Mouse (Mus musculus) midbrain, embryonic 14.5 days (tissue): ENCODE results near the gene Isca1. TPM values are rescaled to one million over a fixed set of nuclear protein-coding genes. Genes with fewer than 3 reads are reported as not detected.

ENCODE experiments used
- ATAC-seq: fragments of 200-750 bp; cut with Nextera tagmentation; 2 replicates; pipeline ENCODE4 v1.8.0; 2017; ENCODE audit warnings: moderate number of reproducible peaks, moderate library complexity; ENCODE audit not compliant: low FRiP score, low TSS enrichment
- DNase-seq: peaks from one replicate; pipeline ENCODE4 v3.0.0-alpha.2; 2015
- H3K27ac ChIP-seq: fragments of 300-500 bp; sonication (generic); replicated peaks from 2 replicates; pipeline ENCODE4 v1.5.1; 2014; ENCODE audit warnings: mild to moderate bottlenecking, low read depth, low read length, moderate library complexity
- H3K27me3 ChIP-seq: fragments of 300-500 bp; sonication (generic); 2 replicates; pipeline ENCODE4 v1.6.1; 2014; ENCODE audit warnings: low read length, control low read depth, mixed read lengths; ENCODE audit not compliant: control insufficient read depth, insufficient read depth
- H3K36me3 ChIP-seq: fragments of 300-500 bp; sonication (generic); 2 replicates; pipeline ENCODE4 v1.6.1; 2014; ENCODE audit warnings: low read length, control low read depth; ENCODE audit not compliant: control insufficient read depth, insufficient read depth
- H3K4me1 ChIP-seq: fragments of 300-500 bp; sonication (generic); 2 replicates; pipeline ENCODE4 v1.6.1; 2014; ENCODE audit warnings: mild to moderate bottlenecking, antibody characterized with exemption, low read length, control low read depth; ENCODE audit not compliant: control insufficient read depth, insufficient read depth
- H3K4me2 ChIP-seq: fragments of 300-500 bp; sonication (generic); 2 replicates; pipeline ENCODE4 v1.6.1; 2014; ENCODE audit warnings: mild to moderate bottlenecking, low read length, moderate library complexity
- H3K4me3 ChIP-seq: fragments of 300-500 bp; sonication (generic); replicated peaks from 2 replicates; pipeline ENCODE4 v1.5.1; 2014; ENCODE audit warnings: low read depth, low read length
- H3K9ac ChIP-seq: fragments of 300-500 bp; sonication (generic); replicated peaks from 2 replicates; pipeline ENCODE4 v1.6.1; 2014; ENCODE audit warnings: mild to moderate bottlenecking, low read length, moderate library complexity
- H3K9me3 ChIP-seq: fragments of 300-500 bp; sonication (generic); 2 replicates; pipeline ENCODE4 v1.6.1; 2016; ENCODE audit warnings: low read length, control low read depth, mixed read lengths; ENCODE audit not compliant: control insufficient read depth
- WGBS: fragments of 180-500 bp; shearing (Covaris S2); extraction: QIAGEN DNeasy Blood & Tissue Kit; methylation state at CpG from one replicate; pipeline ENCODE4 v1.1.7; 2014; 5-methylcytosine and 5-hydroxymethylcytosine counted together
- polyA plus RNA-seq: library from polyadenylated mRNA; unstranded; fragments of >200 nt; fragmentation: Nextera tagmentation; extraction: Ambion mirVana; gene quantifications from 2 replicates; pipeline ENCODE4 v1.2.1, GENCODE M21; 2014

The Isca1 gene
- polyA plus RNA-seq, 1 experiment from 2014 or later: 194 TPM

- Histone ChIP-seq H3K27ac (no peak overlapping the region), H3K9ac (peak overlapping the region; percentile 74; the same call in 1 of the 2 replicates), H3K4me3 (peak overlapping the region; percentile 90), H3K4me2 (peak overlapping the region; percentile 70), H3K4me1 (peaks cover 33% of the 10 kb centered on the region), H3K27me3 (no peaks in the 10 kb centered on the region), H3K36me3 (peaks cover 23% of the 10 kb centered on the region), H3K9me3 (no peaks in the 10 kb centered on the region)
- ATAC-seq: no peak
- DNase-seq: peak; percentile 6
- 39% methylated on average over 13 of the region's 13 CpGs for WGBS
Observed at GRCm38 (mm10) chr13:59768531-59768930, 1.1 kb downstream of the Isca1 start.

GRCm38 (mm10) chr13:59766786-59767515, 2.7 kb downstream of the Isca1 start:
- no peaks in the 10 kb centered on the region for H3K9me3 ChIP-seq
- WGBS: 86% methylated on average over 11 of the region's 11 CpGs
- DNase-seq: no peak
- ATAC-seq: no peak
- no peak overlapping the region for H3K27ac ChIP-seq
- H3K4me2 ChIP-seq: 0 out of 2 replicates have a peak overlapping the region, but pooled peaks have one; percentile 10
- H3K36me3 ChIP-seq: peaks cover 17% of the 10 kb centered on the region
- H3K9ac ChIP-seq: no peak overlapping the region
- H3K4me3 ChIP-seq: no peak overlapping the region
- H3K4me1 ChIP-seq: peaks cover 33% of the 10 kb centered on the region
- H3K27me3 ChIP-seq: no peaks in the 10 kb centered on the region

GRCm38 (mm10) chr13:59762791-59763190, 6.8 kb downstream of the Isca1 start:
- WGBS: 92% methylated on average over 7 of the region's 7 CpGs
- no peak overlapping the region for H3K4me3 ChIP-seq
- no peak for DNase-seq
- H3K4me1 ChIP-seq: peaks cover 12% of the 10 kb centered on the region
- no peak for ATAC-seq
- peaks cover 44% of the 10 kb centered on the region for H3K36me3 ChIP-seq
- H3K4me2 ChIP-seq: no peak overlapping the region
- no peaks in the 10 kb centered on the region for H3K27me3 ChIP-seq
- H3K27ac ChIP-seq: no peak overlapping the region
- no peaks in the 10 kb centered on the region for H3K9me3 ChIP-seq
- H3K9ac ChIP-seq: no peak overlapping the region

GRCm38 (mm10) chr13:59756906-59757305, 12.7 kb downstream of the Isca1 start:
- Histone ChIP-seq H3K4me2 (no peak overlapping the region), H3K9me3 (no peaks in the 10 kb centered on the region), H3K27ac (no peak overlapping the region), H3K36me3 (peaks cover 62% of the 10 kb centered on the region), H3K9ac (no peak overlapping the region), H3K4me3 (no peak overlapping the region), H3K4me1 (no peaks in the 10 kb centered on the region), H3K27me3 (no peaks in the 10 kb centered on the region)
- DNase-seq (no peak), ATAC-seq (no peak)
- 92% methylated on average over 7 of the region's 7 CpGs for WGBS

GRCm38 (mm10) chr13:59750310-59750709, 19.3 kb downstream of the Isca1 start:
- Histone ChIP-seq H3K36me3 (peaks cover 15% of the 10 kb centered on the region), H3K4me2 (no peak overlapping the region), H3K27me3 (no peaks in the 10 kb centered on the region), H3K9me3 (no peaks in the 10 kb centered on the region), H3K4me1 (no peaks in the 10 kb centered on the region), H3K9ac (no peak overlapping the region), H3K27ac (no peak overlapping the region), H3K4me3 (no peak overlapping the region)
- WGBS: 86% methylated on average over 12 of the region's 12 CpGs
- DNase-seq (no peak), ATAC-seq (no peak)

- Histone ChIP-seq H3K4me1 (no peaks in the 10 kb centered on the region), H3K9ac (no peak within 1 kb of the TSS), H3K27ac (no peak within 1 kb of the TSS), H3K4me2 (no peak within 1 kb of the TSS), H3K27me3 (no peaks in the 10 kb centered on the region), H3K4me3 (no peak within 1 kb of the TSS), H3K36me3 (no peaks in the 10 kb centered on the region), H3K9me3 (no peaks in the 10 kb centered on the region)
- DNase-seq (no peak), ATAC-seq (no peak)
- WGBS: 78% methylated on average over 9 of the region's 9 CpGs
Observed at GRCm38 (mm10) chr13:59746711-59747110, 22.9 kb downstream of the Isca1 start, which contains the start of gene 1700014D04Rik. 1700014D04Rik (minus strand) TSS chr13:59746752.

GRCm38 (mm10) chr13:59746164-59746563, 23.4 kb downstream of the Isca1 start:
- H3K4me3 ChIP-seq: no peak overlapping the region
- no peak overlapping the region for H3K4me2 ChIP-seq
- WGBS: 72% methylated on average over 6 of the region's 6 CpGs
- H3K36me3 ChIP-seq: no peaks in the 10 kb centered on the region
- no peaks in the 10 kb centered on the region for H3K4me1 ChIP-seq
- H3K27me3 ChIP-seq: no peaks in the 10 kb centered on the region
- H3K27ac ChIP-seq: no peak overlapping the region
- H3K9ac ChIP-seq: no peak overlapping the region
- ATAC-seq (no peak), DNase-seq (no peak)
- no peaks in the 10 kb centered on the region for H3K9me3 ChIP-seq

- Histone ChIP-seq H3K36me3 (no peaks in the 10 kb centered on the region), H3K4me1 (no peaks in the 10 kb centered on the region), H3K27me3 (no peaks in the 10 kb centered on the region), H3K27ac (no peak overlapping the region), H3K9me3 (no peaks in the 10 kb centered on the region), H3K4me3 (no peak overlapping the region), H3K9ac (no peak overlapping the region), H3K4me2 (no peak overlapping the region)
- no peak for ATAC-seq
- 87% methylated on average over 6 of the region's 6 CpGs for WGBS
- DNase-seq: no peak
Observed at GRCm38 (mm10) chr13:59745462-59745861, 24.1 kb downstream of the Isca1 start.

GRCm38 (mm10) chr13:59741697-59742096, 27.9 kb downstream of the Isca1 start:
- H3K36me3 ChIP-seq: no peaks in the 10 kb centered on the region
- no peaks in the 10 kb centered on the region for H3K9me3 ChIP-seq
- no peak overlapping the region for H3K4me3 ChIP-seq
- H3K9ac ChIP-seq: no peak overlapping the region
- H3K4me1 ChIP-seq: no peaks in the 10 kb centered on the region
- no peak overlapping the region for H3K27ac ChIP-seq
- 77% methylated on average over 10 of the region's 10 CpGs for WGBS
- DNase-seq: no peak
- H3K27me3 ChIP-seq: no peaks in the 10 kb centered on the region
- ATAC-seq: no peak
- H3K4me2 ChIP-seq: no peak overlapping the region
